Comparison of ENCODE assay signal across 8 mouse cellular contexts in genomic region chr8:94601034-94601606, GRCm38 (mm10). TPM values are rescaled to one million over a fixed set of nuclear protein-coding genes. Genes with fewer than 3 reads are reported as not detected.
DNase-seq lines count a peak whose midpoint lies in the region; ATAC-seq and TF ChIP-seq lines count a peak whose summit lies in the region.

No protein-coding gene starts in this region.

- under 1% methylated on average over 51 of the region's 51 CpGs for WGBS in heart, embryonic 15.5 days
- WGBS in limb, embryonic 14.5 days: under 1% methylated on average over 51 of the region's 51 CpGs
- WGBS in midbrain, embryonic 14.5 days: under 1% methylated on average over 51 of the region's 51 CpGs

- peak overlapping the region; percentile 97 for H3K4me3 ChIP-seq in heart, embryonic 15.5 days
- peak overlapping the region; percentile 82 for H3K4me3 ChIP-seq in ES-Bruce4 (ENCODE audit: low read depth, low read length)
- peak overlapping the region; percentile 100 for H3K4me3 ChIP-seq in limb, embryonic 14.5 days (replicated peaks; ENCODE audit: low read length)
- H3K4me3 ChIP-seq in midbrain, embryonic 14.5 days (replicated peaks; ENCODE audit: low read depth, low read length): peak overlapping the region; percentile 99

- peak overlapping the region; percentile 76 for H3K27ac ChIP-seq in heart, embryonic 15.5 days
- peak overlapping the region; percentile 44 for H3K27ac ChIP-seq in ES-Bruce4 (ENCODE audit: insufficient read depth, low read length)
- peak overlapping the region; percentile 87 for H3K27ac ChIP-seq in limb, embryonic 14.5 days (replicated peaks; ENCODE audit: low read depth, low read length)
- peak overlapping the region; percentile 82 for H3K27ac ChIP-seq in midbrain, embryonic 14.5 days (replicated peaks; ENCODE audit: low read depth, low read length)

- intact Hi-C loops in heart, postnatal 10 days (cut with DNase I): loop anchor here (5.0 kb wide), 1 partner anchor 216 kb away; no protein-coding TSS in a partner anchor
- intact Hi-C loops in gastrocnemius, postnatal 14 days (cut with DNase I; ENCODE audit: low total_unique reads): loop anchor here (10.0 kb wide), 1 partner anchor 94 kb away; the partner anchor contains the start of gene Pllp

- H3K27me3 ChIP-seq in heart, embryonic 15.5 days: no peaks in the 10 kb centered on the region
- no peaks in the 10 kb centered on the region for H3K27me3 ChIP-seq in ES-Bruce4 (ENCODE audit: control insufficient read depth, insufficient read depth, low read length, poor library complexity, severe bottlenecking)
- no peaks in the 10 kb centered on the region for H3K27me3 ChIP-seq in limb, embryonic 14.5 days (ENCODE audit: control insufficient read depth, insufficient read depth, low read length)
- no peaks in the 10 kb centered on the region for H3K27me3 ChIP-seq in midbrain, embryonic 14.5 days (ENCODE audit: control insufficient read depth, insufficient read depth, low read length)

- no peak for TF ChIP-seq EP300 in ES-Bruce4 (IDR thresholded peaks at IDR 0.05; ENCODE audit: insufficient read depth, low read depth, low read length)

- H3K9ac ChIP-seq in heart, embryonic 15.5 days: peak overlapping the region; percentile 73
- H3K9ac ChIP-seq in ES-Bruce4 (ENCODE audit: low read depth, poor library complexity, severe bottlenecking): peak overlapping the region; percentile 94
- H3K9ac ChIP-seq in limb, embryonic 14.5 days (ENCODE audit: low read depth, low read length, severe bottlenecking): peak overlapping the region; percentile 86
- H3K9ac ChIP-seq in midbrain, embryonic 14.5 days (replicated peaks; ENCODE audit: low read length): peak overlapping the region; percentile 84

- no peak for TF ChIP-seq POLR2A in ES-Bruce4 (IDR thresholded peaks at IDR 0.05; ENCODE audit: insufficient read depth, low read length)
- TF ChIP-seq POLR2A in limb, embryonic 14.5 days (IDR thresholded peaks at IDR 0.05; ENCODE audit: borderline replicate concordance, extremely low read depth, insufficient read depth, insufficient read length): no peak

- no peaks in the 10 kb centered on the region for H3K9me3 ChIP-seq in heart, embryonic 15.5 days (replicated peaks)
- no peaks in the 10 kb centered on the region for H3K9me3 ChIP-seq in ES-Bruce4 (replicated peaks; ENCODE audit: control insufficient read depth, insufficient read depth, low read length, poor library complexity, severe bottlenecking)
- H3K9me3 ChIP-seq in limb, embryonic 14.5 days (ENCODE audit: control insufficient read depth, low read length): no peaks in the 10 kb centered on the region
- H3K9me3 ChIP-seq in midbrain, embryonic 14.5 days (ENCODE audit: control insufficient read depth, low read length): no peaks in the 10 kb centered on the region

- H3K4me1 ChIP-seq in heart, embryonic 15.5 days (replicated peaks): peaks cover 17% of the 10 kb centered on the region
- no peaks in the 10 kb centered on the region for H3K4me1 ChIP-seq in ES-Bruce4 (ENCODE audit: control insufficient read depth, insufficient read depth, low read length)
- peaks cover 18% of the 10 kb centered on the region for H3K4me1 ChIP-seq in limb, embryonic 14.5 days (ENCODE audit: control insufficient read depth, insufficient read depth, low read length)
- H3K4me1 ChIP-seq in midbrain, embryonic 14.5 days (ENCODE audit: control insufficient read depth, insufficient read depth, low read length): peaks cover 22% of the 10 kb centered on the region

- DNase-seq in heart, postnatal 10 days: no peak
- DNase-seq in c-Kit-negative CD71-positive TER-119-positive erythroid progenitor cells, embryonic 14.5 days (ENCODE audit: low read depth, low spot score): peak; percentile 12
- DNase-seq in gastrocnemius, postnatal 14 days: peak; percentile 26
- DNase-seq in limb, embryonic 14.5 days (ENCODE audit: low spot score): no peak
- DNase-seq in midbrain, embryonic 14.5 days: no peak
- DNase-seq in urinary bladder, adult 2 months (ENCODE audit: low spot score): no peak

- peak overlapping the region; percentile 78 for H3K4me2 ChIP-seq in heart, embryonic 15.5 days
- H3K4me2 ChIP-seq in limb, embryonic 14.5 days (replicated peaks; ENCODE audit: low read depth, low read length, severe bottlenecking): peak overlapping the region; percentile 86
- peak overlapping the region; percentile 95 for H3K4me2 ChIP-seq in midbrain, embryonic 14.5 days (ENCODE audit: low read length)

- ATAC-seq in heart, embryonic 15.5 days (replicated peaks; ENCODE audit: insufficient number of reproducible peaks, insufficient read depth, low FRiP score, low read depth): 0 out of 2 replicates have a peak, but pooled peaks have one; percentile 11
- ATAC-seq in limb, embryonic 14.5 days (ENCODE audit: low FRiP score, low read depth): peak; percentile 14; the same call in 1 of the 2 replicates
- ATAC-seq in midbrain, embryonic 14.5 days (ENCODE audit: low FRiP score, low TSS enrichment): peak; percentile 38

- no peaks in the 10 kb centered on the region for H3K36me3 ChIP-seq in heart, embryonic 15.5 days
- H3K36me3 ChIP-seq in ES-Bruce4 (ENCODE audit: control insufficient read depth, insufficient read depth, low read length, poor library complexity, severe bottlenecking): no peaks in the 10 kb centered on the region; the same call in 1 of the 2 replicates
- H3K36me3 ChIP-seq in limb, embryonic 14.5 days (ENCODE audit: control insufficient read depth, insufficient read depth, low read length): no peaks in the 10 kb centered on the region
- no peaks in the 10 kb centered on the region for H3K36me3 ChIP-seq in midbrain, embryonic 14.5 days (ENCODE audit: control insufficient read depth, insufficient read depth, low read length)

- no peak for TF ChIP-seq CTCF in ES-Bruce4 (IDR thresholded peaks at IDR 0.05; ENCODE audit: low read depth, low read length)

RNA-seq across cellular contexts. Expression of gene Rspry1, which starts 0.6 kb away (rescaled TPM):
- 20.3 and 22.4 TPM in 2 replicates for polyA plus RNA-seq in heart, embryonic 15.5 days (2015; fragmentation: Nextera tagmentation; extraction: Ambion mirVana)
- 10 to 100 TPM; 14.5 to 16.1 TPM for total RNA-seq in heart, postnatal 10 days (2021)
- 20.4 and 21.3 TPM in 2 replicates for polyA plus RNA-seq in ES-Bruce4 (2011; ENCODE audit: insufficient read depth, insufficient read length, low read depth, missing spikeins)
- 10 to 100 TPM in 1 of 2 experiments, 1 to 10 TPM in 1; 9.4 to 10.3 TPM for total RNA-seq in gastrocnemius, postnatal 14 days (2021)
- polyA plus RNA-seq in limb, embryonic 14.5 days (2012; rRNA removed): 18.7 and 20.0 TPM in 2 replicates
- polyA plus RNA-seq in limb, embryonic 14.5 days (2014; fragmentation: Nextera tagmentation; extraction: Ambion mirVana): 36.1 and 39.5 TPM in 2 replicates
- 46.1 and 54.4 TPM in 2 replicates for polyA plus RNA-seq in midbrain, embryonic 14.5 days (2014; fragmentation: Nextera tagmentation; extraction: Ambion mirVana)
- 11.4 and 12.5 TPM in 2 replicates for polyA plus RNA-seq in urinary bladder, adult 2 months (2012; rRNA removed)

RNA-seq across cellular contexts. Expression of gene Fam192a, which starts 0.7 kb away (rescaled TPM):
- 33.6 and 35.2 TPM in 2 replicates for polyA plus RNA-seq in heart, embryonic 15.5 days (2015; fragmentation: Nextera tagmentation; extraction: Ambion mirVana)
- 10 to 100 TPM; 20.9 to 27.0 TPM for total RNA-seq in heart, postnatal 10 days (2021)
- polyA plus RNA-seq in ES-Bruce4 (2011; ENCODE audit: insufficient read depth, insufficient read length, low read depth, missing spikeins): 93.9 and 95.0 TPM in 2 replicates
- 10 to 100 TPM; 21.1 to 25.2 TPM for total RNA-seq in gastrocnemius, postnatal 14 days (2021)
- 35.7 and 43.4 TPM in 2 replicates for polyA plus RNA-seq in limb, embryonic 14.5 days (2012; rRNA removed)
- polyA plus RNA-seq in limb, embryonic 14.5 days (2014; fragmentation: Nextera tagmentation; extraction: Ambion mirVana): 61.5 and 62.4 TPM in 2 replicates
- 71.9 and 91.9 TPM in 2 replicates for polyA plus RNA-seq in midbrain, embryonic 14.5 days (2014; fragmentation: Nextera tagmentation; extraction: Ambion mirVana)
- 42.8 and 48.5 TPM in 2 replicates for polyA plus RNA-seq in urinary bladder, adult 2 months (2012; rRNA removed)

Comparison
In these comparisons a context has a peak if more than half of its experiments do, and no peak if none do; other contexts are left out.
1. DNase-seq: peak in c-Kit-negative CD71-positive TER-119-positive erythroid progenitor cells, embryonic 14.5 days (single experiment) and gastrocnemius, postnatal 14 days (single experiment); none in heart, postnatal 10 days (0 of 2), limb, embryonic 14.5 days (single experiment), midbrain, embryonic 14.5 days (single experiment) and urinary bladder, adult 2 months (single experiment).
2. Peak in every context shown above with its lines, with median percentiles within 50 percentile points of each other: ATAC-seq, H3K27ac ChIP-seq, H3K4me2 ChIP-seq, H3K4me3 ChIP-seq and H3K9ac ChIP-seq.